Mouse (Mus musculus) liver, embryonic 14.5 days (tissue): Measurements from ENCODE around the gene Slc2a3.

ENCODE experiments used
- CTCF ChIP-seq: IDR thresholded peaks from 2 replicates; pipeline ENCODE4 v1.5.1; 2016; ENCODE audit warnings: antibody characterized with exemption, low read depth, control low read depth
- EP300 ChIP-seq: IDR thresholded peaks from 2 replicates; pipeline ENCODE4 v1.6.1; 2016; ENCODE audit warnings: antibody characterized with exemption, low read depth

DNA sequence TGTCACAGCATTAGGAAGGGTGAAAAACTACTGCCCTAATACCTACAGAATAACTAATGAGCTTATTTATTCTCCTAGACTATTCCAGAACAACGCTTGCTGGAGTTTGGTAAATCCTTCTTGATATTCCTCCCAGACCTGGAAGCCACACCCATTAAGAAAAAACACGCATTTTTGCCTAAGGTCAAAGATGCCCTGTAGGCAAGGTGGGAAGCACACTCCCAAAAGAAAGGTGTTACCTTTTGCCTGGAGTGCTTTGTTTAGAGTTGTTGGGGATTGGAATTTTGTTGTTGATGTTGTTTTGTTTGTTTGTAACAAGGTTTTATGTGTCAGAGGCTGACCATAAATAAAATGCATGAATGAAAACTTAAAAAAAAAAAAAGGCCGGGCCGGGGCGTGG is 111.4 kb downstream of the Slc2a3 start:
- no peak for TF ChIP-seq CTCF
- TF ChIP-seq EP300 = no peak
